Mouse (Mus musculus) retina, postnatal 1 day (tissue): ENCODE data around the gene Add1.
"Not testable (repeated sequence)": the region's sequence is repeated elsewhere in the genome, so short reads cannot be mapped to it uniquely, and the experiment has no call there.

Source experiments
- DNase-seq: peaks from one replicate; pipeline ENCODE4 v3.0.0-alpha.2; 2012

Add1 gene

DNA sequence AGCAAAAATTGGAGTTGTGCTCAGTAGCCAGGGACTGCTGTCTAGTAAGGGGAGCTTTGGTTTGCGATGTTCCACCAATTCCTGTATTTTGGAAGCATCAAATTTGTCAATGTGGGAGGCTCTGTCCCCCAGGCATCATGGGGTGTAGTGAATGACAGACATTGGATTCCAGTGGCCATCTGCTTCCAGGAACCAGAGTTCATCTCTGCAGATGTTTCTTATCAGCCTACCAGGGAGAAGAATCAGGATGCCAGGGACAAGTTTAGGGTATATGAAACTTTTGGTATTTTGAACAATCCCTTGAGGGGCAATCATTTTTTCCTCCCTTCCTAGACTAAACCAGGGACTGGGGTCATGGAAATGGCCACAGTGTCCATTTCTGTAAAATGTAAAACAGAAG lies 9.6 kb upstream of the Add1 start:
- DNase-seq: no peak

DNA sequence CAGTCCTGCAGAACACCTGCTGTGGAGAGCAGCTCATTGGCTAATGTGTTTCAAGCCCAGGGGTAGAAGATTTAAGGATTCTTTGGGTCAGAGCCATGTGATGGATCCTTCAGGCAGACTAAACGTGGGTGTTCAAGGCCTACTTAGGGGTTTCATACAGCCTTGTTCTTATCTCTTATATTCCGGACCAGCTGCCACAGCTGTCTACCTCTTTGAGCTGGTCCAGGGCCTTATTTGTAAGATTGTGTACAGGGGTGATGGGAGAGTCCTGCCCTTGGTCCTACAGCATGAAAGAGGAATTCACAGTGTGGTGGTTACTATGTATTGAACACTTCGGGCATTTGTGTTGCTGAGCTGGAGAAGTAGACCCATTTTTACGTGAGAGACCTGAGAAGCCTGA lies 9.2 kb upstream of the Add1 start:
- DNase-seq: no peak

DNA sequence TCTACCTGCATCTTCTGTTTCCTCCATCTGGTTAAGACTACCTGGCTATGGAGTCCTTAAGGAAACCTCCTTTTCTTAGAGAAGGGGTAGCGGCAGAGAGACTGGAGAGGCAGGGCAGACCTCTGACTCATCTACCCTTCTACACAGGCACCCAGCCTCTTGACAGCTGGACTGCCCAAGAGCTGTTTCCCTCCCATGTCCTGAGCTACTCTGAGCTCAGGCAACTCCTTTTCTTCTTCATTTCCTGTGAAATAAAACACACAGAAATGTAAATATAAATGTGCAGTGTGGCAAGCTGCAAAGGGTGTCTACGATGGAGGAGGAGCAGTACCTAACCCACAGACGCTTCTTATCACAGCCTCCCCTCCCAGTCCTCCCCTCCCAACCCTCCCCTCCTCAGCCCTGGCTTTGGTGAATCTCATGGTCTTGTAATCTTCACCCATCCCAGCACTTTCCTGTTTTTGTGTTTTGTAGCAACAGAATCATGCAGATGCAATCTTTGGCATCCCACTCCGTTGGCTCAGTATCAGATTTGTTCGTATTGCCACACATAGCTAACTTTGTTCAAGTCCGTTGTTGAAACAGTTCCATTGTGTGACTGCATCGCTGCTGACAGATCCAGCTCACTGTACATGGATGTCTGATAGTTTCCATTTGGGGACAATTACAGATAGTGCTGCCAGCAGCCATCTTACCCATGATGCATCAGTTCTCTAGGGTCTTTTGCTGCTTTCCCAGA lies 7.8 kb upstream of the Add1 start:
- DNase-seq: no peak

DNA sequence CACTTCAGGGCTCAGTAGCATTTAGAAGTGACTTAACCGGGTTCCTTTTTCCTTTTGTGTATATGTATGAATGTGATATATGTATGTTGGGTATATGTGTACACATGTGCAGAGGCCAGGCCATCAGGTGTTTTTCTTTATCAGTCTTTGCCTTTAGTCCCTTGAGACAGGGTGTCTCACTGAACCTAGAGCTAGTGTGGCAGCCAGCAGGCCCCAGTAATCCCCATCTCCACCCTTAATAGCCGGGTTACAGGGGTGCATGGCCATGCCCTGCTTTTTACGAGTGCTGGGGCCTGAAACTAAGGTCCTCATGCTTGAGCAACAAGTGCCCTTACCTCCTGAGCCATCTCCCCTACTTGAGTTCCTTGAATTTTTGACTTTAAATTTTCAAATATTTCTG lies 1.9 kb upstream of the Add1 start:
- DNase-seq: no peak

DNA sequence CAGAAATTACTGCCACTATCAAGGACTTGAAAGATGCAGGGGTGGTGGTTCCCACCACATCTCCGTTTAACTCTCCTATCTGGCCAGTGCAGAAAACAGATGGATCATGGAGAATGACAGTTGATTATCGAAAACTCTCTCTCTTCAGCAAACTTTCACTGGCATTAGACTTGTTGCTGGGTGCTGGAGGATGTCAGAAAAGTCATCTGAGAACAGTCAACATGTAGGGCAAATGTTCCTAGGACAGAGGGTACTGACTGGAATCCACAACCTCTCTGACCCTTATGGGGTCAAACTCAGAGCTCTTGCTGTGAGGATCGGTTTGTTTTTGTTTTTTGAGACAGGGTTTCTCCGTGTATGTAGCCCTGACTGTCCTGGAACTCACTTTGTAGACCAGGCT lies 896 bp upstream of the Add1 start:
- not testable (repeated sequence) for DNase-seq

DNA sequence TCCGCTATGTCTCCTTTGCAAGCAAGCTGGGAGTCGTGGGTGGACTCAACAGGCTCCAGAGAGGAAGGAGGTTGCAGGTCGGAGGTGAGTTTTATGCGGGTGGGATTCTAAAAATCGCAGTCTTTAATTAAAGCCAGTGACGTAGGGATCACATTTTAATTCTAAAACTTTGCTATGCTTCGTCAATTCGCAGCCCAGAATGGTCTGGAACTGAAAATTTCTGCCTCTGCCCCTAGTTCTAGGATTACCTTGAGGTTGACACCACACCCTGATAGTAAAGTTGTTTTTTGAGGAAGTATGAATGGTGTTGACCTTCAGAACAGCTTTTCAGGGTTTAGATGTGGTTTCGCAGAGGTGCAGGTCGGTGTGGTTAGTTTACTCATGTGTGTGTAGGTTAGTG lies 1.3 kb downstream of the Add1 start:
- no peak for DNase-seq

- no peak for DNase-seq
These were observed 2.8 kb downstream of the Add1 start for GRCm38 (mm10) chr5:34576286-34576685.

DNA sequence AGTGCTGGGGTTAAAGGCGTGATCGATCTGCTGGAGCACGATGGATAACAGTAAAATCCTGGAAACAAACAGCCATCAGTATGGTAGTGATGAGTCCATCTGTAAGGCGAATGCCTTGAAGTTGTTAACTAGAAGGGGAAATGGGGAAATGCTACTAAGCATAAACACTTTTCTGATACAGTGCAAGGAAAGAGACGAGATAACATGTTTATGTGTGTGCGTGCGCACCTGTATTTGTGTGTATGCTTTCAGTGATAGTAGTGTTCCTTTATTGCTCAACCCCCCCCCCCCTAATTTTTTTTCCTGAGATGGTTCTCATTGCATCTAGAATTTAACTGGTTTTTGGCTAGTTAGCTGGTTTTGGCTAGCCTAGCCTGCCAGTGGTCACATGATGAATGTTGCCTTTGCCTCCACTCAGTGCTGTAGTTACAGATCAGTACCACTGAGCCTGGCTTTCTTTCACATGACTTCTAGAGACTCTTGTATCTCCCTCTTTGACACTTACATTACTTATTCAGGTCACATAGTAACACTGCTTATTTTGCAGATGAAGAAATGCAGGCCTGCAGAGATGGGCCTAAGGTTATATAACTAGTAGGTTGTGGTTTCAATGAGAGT lies 4.7 kb downstream of the Add1 start:
- DNase-seq: no peak

DNA sequence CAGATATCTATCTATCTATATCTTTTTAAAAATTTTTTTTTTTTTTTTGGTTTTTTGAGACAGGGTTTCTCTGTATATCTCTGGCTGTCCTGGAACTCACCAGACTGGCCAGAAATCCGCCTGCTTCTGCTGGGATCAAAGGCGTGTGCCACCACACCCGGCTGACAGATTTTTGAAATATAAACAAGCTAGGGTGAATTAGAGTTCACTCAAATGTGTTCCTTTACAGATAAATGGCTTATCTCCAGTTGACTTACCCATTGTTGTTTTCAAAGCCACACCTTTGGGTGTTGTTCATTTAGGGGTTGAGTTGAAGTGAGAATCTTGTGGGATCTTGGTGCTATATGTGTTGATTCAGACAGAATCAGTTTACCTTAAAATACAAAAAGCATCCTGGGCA lies 5.9 kb downstream of the Add1 start:
- no peak for DNase-seq

DNA sequence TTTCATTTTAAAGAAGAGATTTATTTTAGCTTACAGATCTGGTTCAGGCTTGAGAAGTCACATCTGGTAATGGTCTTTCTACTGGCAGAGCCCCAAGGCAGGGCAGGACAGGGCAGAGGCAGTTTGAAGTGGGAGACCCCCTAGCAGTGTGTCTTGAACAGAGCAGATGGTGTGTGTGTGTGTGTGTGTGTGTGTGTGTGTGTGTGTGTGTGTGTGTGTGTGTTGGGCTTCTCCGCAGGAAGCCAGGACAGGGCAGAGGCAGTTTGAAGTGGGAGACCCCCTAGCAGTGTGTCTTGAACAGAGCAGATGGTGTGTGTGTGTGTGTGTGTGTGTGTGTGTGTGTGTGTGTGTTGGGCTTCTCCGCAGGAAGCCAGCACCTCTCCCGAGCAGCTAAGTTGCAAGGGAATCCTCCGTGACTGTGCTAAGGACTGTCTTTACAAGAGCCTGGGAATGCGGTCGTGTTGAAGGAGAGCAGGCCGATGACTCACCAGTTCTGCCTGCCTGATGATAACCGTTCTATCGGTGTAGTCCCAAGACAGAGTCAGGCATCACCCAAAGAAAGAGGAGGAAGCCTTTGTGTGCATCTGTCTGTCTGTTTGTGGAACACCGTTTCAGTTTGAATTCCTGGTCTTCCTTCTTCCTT lies 8.3 kb downstream of the Add1 start:
- DNase-seq: peak; percentile 38

- DNase-seq: no peak
These were observed 8.8 kb downstream of the Add1 start for GRCm38 (mm10) chr5:34582314-34582675.

DNA sequence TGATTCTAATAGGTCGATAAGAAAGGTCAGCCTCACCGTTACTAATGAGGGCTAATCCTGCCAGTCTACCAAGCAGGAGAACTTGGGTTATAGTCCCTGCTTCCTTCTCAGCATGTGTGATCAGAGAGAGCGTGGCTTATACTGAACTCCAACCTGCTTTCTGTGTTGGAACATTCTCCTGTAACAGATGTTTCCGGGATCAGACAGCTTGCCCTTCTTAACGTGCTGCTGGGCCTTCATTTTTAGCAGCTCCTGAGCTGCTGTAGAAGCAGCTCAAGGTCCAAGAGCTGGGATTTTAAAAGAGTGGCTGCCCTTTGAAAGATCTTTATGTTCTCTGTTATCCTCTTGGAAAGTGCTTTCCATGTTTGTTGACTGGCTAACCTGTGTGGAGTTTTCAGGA lies 11.8 kb downstream of the Add1 start:
- peak; percentile 38 for DNase-seq

DNA sequence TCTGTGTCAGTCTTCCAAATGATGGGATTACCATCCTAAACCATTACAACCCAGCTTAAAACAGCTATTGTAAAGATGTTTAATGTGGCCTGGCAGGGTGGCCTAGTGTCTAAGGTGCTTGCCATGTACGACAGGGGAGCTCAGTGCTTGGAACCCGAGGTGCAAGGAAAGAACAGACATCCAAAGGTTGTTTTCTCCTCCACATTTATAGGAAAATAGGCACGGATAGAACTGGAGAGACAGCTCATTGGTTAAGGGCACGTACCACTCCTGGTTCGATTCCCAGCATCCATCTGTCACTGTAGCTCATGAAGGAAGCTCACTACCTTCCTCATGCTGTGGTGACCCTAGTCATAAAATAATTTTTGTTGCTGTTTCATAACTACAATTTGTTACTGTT lies 14.4 kb downstream of the Add1 start:
- no peak for DNase-seq

DNA sequence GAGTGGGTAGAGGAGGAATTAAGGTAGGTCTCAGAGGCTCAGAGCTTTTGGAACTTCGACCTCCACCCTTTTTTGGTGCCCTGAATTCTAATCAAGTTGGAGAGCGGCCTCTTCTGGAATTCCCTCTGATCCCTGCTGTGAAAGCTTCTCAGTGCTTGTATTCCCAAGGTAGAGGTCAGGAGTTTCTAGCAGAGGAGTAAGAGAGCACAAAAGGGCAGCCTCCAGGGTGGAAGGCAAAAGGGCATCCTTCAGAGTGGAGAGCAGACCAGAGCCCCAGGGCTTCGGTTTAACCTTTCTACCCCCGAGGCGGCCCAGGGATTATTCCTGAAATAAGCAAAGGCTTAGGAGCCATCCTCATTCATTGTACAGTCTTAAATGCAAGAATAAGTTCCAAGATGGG lies 16.6 kb downstream of the Add1 start:
- no peak for DNase-seq

- DNase-seq: no peak
These were observed 17.2 kb downstream of the Add1 start for GRCm38 (mm10) chr5:34590702-34591101.

DNA sequence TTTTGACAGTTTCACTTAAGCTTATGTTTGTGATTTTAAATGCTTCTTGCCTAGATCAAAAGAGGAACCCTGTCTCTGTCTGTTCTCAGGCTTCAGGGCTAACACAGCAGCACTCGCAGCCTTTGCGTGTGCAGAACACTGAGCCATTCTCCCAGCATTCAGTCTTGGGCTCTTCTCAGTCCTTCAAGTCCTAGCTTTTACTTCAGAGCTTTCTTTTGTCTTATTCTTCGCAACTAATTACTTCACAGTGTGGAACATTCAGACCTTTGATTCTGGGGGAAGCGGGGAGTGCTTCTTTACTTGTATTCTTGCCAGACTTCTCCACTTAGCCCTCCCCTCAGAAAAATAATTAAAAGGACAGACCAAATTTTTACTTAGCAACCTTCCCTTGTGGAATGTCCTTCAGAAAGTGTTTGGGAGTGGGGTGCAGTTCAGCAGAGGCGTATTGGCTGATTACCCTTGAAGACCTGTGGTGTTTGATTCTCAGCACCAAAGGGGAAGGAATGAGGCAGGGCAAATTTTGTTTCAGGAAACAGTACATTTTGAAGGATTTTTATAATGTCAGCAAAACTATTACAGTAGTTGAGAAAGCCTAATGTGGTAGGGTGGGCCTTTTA lies 18.0 kb downstream of the Add1 start:
- DNase-seq: no peak

DNA sequence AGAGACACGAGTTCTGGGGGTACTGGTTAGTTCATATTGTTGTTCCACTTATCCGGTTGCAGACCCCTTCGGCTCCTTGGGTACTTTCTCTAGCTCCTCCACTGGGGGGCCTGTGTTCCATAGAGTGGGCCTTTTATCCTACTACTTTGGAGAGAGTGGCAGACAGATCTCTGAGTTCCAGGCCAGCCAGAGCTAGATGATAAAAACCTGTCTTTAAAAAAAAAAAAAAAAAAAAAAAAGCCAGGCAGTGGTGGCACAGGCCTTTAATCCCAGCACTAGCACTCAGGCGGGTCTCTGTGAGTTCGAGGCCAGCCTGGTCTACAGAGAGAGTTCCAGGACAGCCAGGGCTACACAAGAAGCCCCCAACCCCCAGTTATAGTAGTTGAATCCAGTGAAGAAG lies 18.8 kb downstream of the Add1 start:
- DNase-seq: not testable (repeated sequence)

- DNase-seq: no peak
These were observed 19.2 kb downstream of the Add1 start for GRCm38 (mm10) chr5:34592666-34593065.

DNA sequence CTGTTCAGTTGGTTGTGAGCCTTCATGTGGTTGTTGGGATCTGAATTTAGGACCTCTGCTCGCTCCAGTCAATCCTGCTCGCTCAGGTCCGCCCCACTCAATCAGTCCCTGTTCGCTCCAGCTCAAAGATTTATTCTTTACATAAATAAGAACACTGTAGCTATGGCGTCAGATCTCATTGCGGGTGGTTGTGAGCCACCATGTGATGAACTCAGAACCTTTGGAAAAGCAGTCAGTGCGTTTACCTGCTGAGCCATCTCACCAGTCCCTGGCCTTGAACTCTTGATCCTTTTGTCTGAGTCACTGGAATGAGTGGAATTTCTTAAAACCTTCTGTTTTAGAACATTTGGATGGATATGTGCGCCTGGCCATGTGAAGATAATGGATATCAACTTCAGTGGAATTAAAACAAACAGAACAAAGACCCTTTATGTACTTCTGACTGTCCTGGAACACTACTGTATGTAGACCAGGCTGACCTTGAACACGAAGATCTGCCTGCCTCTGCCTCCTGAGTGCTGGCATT lies 19.8 kb downstream of the Add1 start:
- DNase-seq: no peak

- no peak for DNase-seq
These were observed 31.1 kb downstream of the Add1 start for GRCm38 (mm10) chr5:34604576-34604975.

DNA sequence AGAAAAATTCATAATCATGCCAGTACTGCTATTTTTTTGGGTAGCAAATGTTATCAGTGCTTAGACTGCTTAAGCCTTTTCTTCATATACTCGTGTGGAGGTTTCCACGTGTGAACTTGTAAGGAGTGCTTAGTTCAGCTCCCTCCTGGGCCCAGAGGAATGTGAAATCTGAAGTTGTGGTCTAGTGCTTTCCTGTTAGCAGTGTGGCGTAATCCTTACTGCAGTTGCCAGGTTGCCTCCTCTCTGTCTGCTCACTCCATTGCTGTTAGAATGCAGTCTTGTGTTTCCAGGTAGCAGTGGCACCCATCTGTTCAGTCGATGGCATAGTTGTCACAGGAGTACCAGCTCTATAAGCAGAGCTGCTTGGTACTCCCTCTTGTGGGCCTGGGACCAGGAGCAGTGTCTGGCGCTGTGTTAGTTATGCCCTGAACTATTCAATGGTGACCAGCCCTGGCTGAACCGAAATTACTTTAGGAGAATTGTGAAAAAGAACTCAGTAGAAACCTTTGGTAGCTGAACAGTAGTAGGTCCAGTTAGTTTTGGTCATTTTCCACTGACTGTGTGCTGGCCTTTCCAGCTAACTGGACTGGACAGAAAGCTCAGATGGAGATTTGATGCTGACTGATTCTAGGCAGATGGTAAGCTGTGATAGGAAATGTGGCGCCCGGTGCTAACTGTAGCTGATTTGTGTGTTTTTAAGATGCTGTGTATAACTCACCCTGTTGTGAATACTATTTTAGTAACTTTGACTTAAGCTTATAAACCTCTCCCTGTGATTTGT lies 33.8 kb downstream of the Add1 start:
- no peak for DNase-seq

DNA sequence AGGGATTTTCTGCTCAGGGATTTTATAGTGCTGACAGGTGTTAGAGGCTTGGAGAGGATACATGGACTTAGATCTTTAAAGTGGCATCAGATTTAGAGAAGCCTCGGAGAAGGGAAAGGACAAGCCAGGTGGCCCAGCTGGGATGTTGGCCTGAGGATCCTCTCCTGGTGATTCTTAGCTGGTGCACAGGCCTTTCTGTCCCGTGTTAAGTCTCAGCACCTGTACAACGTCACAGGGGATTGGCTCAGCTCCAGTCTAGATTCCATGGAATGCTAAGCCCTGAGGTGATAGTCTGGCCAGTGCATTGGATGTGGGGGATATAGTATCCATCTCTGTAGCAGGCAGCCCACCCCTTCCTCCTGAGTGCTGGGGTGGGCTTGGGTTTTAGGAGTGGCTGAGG lies 34.8 kb downstream of the Add1 start:
- peak; percentile 4 for DNase-seq

DNA sequence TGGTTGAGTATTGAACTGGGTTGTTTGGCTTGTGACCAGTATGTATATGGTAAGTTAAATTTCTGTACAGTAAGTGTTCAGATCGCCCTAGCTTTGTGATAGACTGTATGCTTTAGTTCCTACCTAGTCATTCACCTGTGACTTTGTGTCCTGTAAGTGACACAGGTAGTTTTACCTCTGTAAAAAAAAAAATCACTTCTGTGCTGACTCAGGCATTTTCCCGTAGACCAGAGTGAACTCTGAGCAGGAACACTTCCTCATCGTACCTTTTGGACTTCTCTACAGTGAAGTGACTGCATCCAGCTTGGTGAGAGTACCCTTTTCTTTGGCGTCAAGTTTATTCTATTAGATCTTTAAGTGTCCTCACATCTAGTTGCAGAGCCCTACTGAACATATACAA lies 36.5 kb downstream of the Add1 start:
- DNase-seq: no peak
